Mouse (Mus musculus) testis, adult 2 months (tissue): ENCODE measurements around the gene Lsm14a.

Source experiments
- CTCF ChIP-seq: fragments of 200-500 bp; IDR thresholded peaks from 2 replicates; pipeline ENCODE4 v1.5.1; 2012; ENCODE audit warnings: low read depth, mild to moderate bottlenecking, inconsistent platforms, low read length, moderate library complexity; ENCODE audit not compliant: control insufficient read depth, insufficient read depth, insufficient replicate concordance
- POLR2A ChIP-seq: fragments of 200-500 bp; IDR thresholded peaks from 2 replicates; pipeline ENCODE4 v1.6.1; 2012; ENCODE audit warnings: low read depth, mild to moderate bottlenecking, inconsistent platforms, low read length, moderate library complexity; ENCODE audit not compliant: control insufficient read depth

- TF ChIP-seq CTCF (no peak), POLR2A (no peak)
Measured at GRCm38 (mm10) chr7:34302651-34303050, 90.5 kb downstream of the Lsm14a start.
